Mouse (Mus musculus) bone marrow macrophage, adult 2 months (primary cell): ENCODE measurements around the gene Gm47841.

Experiments used
- CTCF ChIP-seq: IDR thresholded peaks from 2 replicates; pipeline ENCODE4 v1.5.1; 2012; ENCODE audit warnings: low read depth, mild to moderate bottlenecking, low read length, moderate library complexity
- POLR2A ChIP-seq: IDR thresholded peaks from 2 replicates; pipeline ENCODE4 v1.6.1; 2012; ENCODE audit warnings: mild to moderate bottlenecking, low read depth, low read length, borderline replicate concordance

DNA sequence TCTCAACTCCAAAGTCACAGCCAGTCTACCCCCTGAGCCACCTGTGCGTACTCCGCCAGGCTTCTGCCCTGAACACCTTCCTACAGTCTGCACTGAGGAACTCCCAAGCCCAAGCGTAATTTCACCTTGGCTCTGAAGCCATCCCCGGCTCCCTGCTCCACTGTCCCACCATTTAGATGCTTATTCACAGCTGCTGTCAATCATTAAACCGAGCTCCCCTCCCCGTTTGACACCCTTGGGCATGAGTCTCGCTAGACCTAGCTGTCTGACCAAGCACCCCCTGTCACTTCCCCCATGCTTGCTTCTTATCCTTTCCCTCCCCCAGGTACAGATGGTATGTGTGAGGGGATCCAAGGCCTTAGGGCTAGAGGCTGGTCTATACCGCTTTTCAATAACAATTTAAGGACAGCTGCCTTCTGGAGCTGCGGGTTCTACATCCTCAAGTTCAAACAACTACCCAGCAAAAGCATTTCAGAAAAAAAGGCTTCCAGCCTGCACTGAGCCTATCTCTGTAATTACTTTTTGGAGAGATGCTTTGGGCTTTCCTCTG lies 22.5 kb upstream of the Gm47841 start:
- TF ChIP-seq CTCF (no peak), POLR2A (no peak)
